ENCODE assay signal across 9 mouse cellular contexts in genomic region chr5:148264819-148265707, GRCm38 (mm10).
A peak's percentile ranks its signal among the peaks of the same experiment; 100 is the strongest.
DNase-seq lines count a peak whose midpoint lies in the region; ATAC-seq and TF ChIP-seq lines count a peak whose summit lies in the region.
"Had no signal": no experiment of that assay in that cellular context is flagged by ENCODE, and none has a peak within 500 bp of the region (broad histone marks: within the 10 kb centered on the region; RNA-seq: fewer than 3 reads in every experiment).

No protein-coding gene starts in this region.

- DNase-seq in gastrocnemius, adult 2 months, result no peak
- no peak for DNase-seq in gastrocnemius, adult 8-10 months (ENCODE audit: low spot score in 2 of 2)
- peak; percentile 30 to 44 for DNase-seq in cerebellum, postnatal 10 days
- DNase-seq in frontal cortex, postnatal 14 days (ENCODE audit: low spot score in 2 of 2), result peak; percentile 45 to 50
- peak; percentile 33 for DNase-seq in kidney, postnatal 10 days
- DNase-seq in liver, adult 2 months (ENCODE audit: extremely low read depth, low read depth, low spot score), result no peak
- DNase-seq in yolk sac, embryonic 10.5 days (ENCODE audit: low spot score), result peak; percentile 63

- peak overlapping the region; percentile 54 for H3K4me2 ChIP-seq in neural tube, embryonic 14.5 days (ENCODE audit: low read depth, low read length)

- no peaks in the 10 kb centered on the region for H3K4me1 ChIP-seq in liver, adult 2 months (ENCODE audit: control insufficient read depth, insufficient read depth, low read length)
- H3K4me1 ChIP-seq in neural tube, embryonic 14.5 days (ENCODE audit: control insufficient read depth, insufficient read depth, low read length), result no peaks in the 10 kb centered on the region

- no peaks in the 10 kb centered on the region for H3K9me3 ChIP-seq in neural tube, embryonic 14.5 days (ENCODE audit: control insufficient read depth, low read length)

- H3K4me3 ChIP-seq in gastrocnemius, adult 2 months, result peak overlapping the region; percentile 63
- H3K4me3 ChIP-seq in liver, adult 2 months (ENCODE audit: insufficient read depth, low read depth, low read length), result peak overlapping the region; percentile 34; the same call in 1 of the 2 replicates
- peak overlapping the region; percentile 44 for H3K4me3 ChIP-seq in neural tube, embryonic 14.5 days (ENCODE audit: low read depth, low read length)

- no peaks in the 10 kb centered on the region for H3K36me3 ChIP-seq in liver, adult 2 months (ENCODE audit: control insufficient read depth, insufficient read depth, low read length)
- H3K36me3 ChIP-seq in neural tube, embryonic 14.5 days (ENCODE audit: control insufficient read depth, insufficient read depth, low read length), result no peaks in the 10 kb centered on the region

- no peak overlapping the region for H3K27ac ChIP-seq in gastrocnemius, adult 2 months
- no peak overlapping the region for H3K27ac ChIP-seq in liver, adult 2 months (replicated peaks; ENCODE audit: insufficient read depth, low read depth, low read length)
- H3K27ac ChIP-seq in neural tube, embryonic 14.5 days (ENCODE audit: low read depth, low read length), result peak overlapping the region; percentile 16; the same call in 1 of the 2 replicates
- H3K27ac ChIP-seq: macrophage had no signal

- peak; percentile 73 for ATAC-seq in neural tube, embryonic 14.5 days (ENCODE audit: low read depth)

- TF ChIP-seq POLR2A in liver, adult 2 months (IDR thresholded peaks at IDR 0.05; ENCODE audit: extremely low read depth, insufficient read depth, low read length), result no peak

- intact Hi-C loops in gastrocnemius, adult 2 months (cut with DNase I), result no loop called here

- TF ChIP-seq CTCF in gastrocnemius, adult 2 months (IDR thresholded peaks at IDR 0.05), result no peak
- TF ChIP-seq CTCF in liver, adult 2 months (IDR thresholded peaks at IDR 0.05; ENCODE audit: low read depth, low read length), result no peak

- 2% methylated on average over 32 of the region's 32 CpGs for WGBS in liver, adult 2 months
- WGBS in neural tube, embryonic 14.5 days, result 1% methylated on average over 31 of the region's 32 CpGs

- peaks cover 11% of the 10 kb centered on the region for H3K27me3 ChIP-seq in liver, adult 2 months (ENCODE audit: control insufficient read depth, insufficient read depth, low read length)
- H3K27me3 ChIP-seq in neural tube, embryonic 14.5 days (ENCODE audit: control insufficient read depth, insufficient read depth, low read length), result no peaks in the 10 kb centered on the region

- no peak overlapping the region for H3K9ac ChIP-seq in liver, adult 2 months (ENCODE audit: low read depth, low read length)
- peak overlapping the region; percentile 41 for H3K9ac ChIP-seq in neural tube, embryonic 14.5 days (replicated peaks; ENCODE audit: low read depth, low read length)

- H3K79me2 ChIP-seq in liver, adult 2 months (ENCODE audit: control insufficient read depth, insufficient read depth, low read length), result no peaks in the 10 kb centered on the region

Comparison
In these comparisons a context has a peak if more than half of its experiments do, and no peak if none do; other contexts are left out.
1. DNase-seq: peak in cerebellum, postnatal 10 days (2 of 2), frontal cortex, postnatal 14 days (2 of 2), kidney, postnatal 10 days (single experiment) and yolk sac, embryonic 10.5 days (single experiment); none in gastrocnemius, adult 2 months (single experiment), gastrocnemius, adult 8-10 months (0 of 2) and liver, adult 2 months (single experiment).
2. Peak in every context shown above with its lines, with median percentiles within 50 percentile points of each other: H3K4me3 ChIP-seq.